Mouse (Mus musculus) stomach, embryonic 15.5 days (tissue): ENCODE measurements around the gene Dnase2a. TPM values are rescaled to one million over a fixed set of nuclear protein-coding genes. Genes with fewer than 3 reads are reported as not detected.
A peak's percentile ranks its signal among the peaks of the same experiment; 100 is the strongest.

Experiments
- ATAC-seq: fragments of 200-750 bp; cut with Nextera tagmentation; 2 replicates; pipeline ENCODE4 v1.8.0; 2017; ENCODE audit warnings: low read depth, moderate number of reproducible peaks, moderate TSS enrichment; ENCODE audit not compliant: insufficient read depth, low FRiP score
- H3K27ac ChIP-seq: fragments of 300-500 bp; sonication (generic); 2 replicates; pipeline ENCODE4 v1.5.1; 2015; ENCODE audit warnings: mild to moderate bottlenecking, inconsistent platforms
- H3K27me3 ChIP-seq: fragments of 300-500 bp; sonication (generic); replicated peaks from 2 replicates; pipeline ENCODE4 v1.6.1; 2015; ENCODE audit warnings: inconsistent platforms
- H3K36me3 ChIP-seq: fragments of 300-500 bp; sonication (generic); 2 replicates; pipeline ENCODE4 v1.6.1; 2015; ENCODE audit warnings: inconsistent platforms
- H3K4me1 ChIP-seq: fragments of 300-500 bp; sonication (generic); 2 replicates; pipeline ENCODE4 v1.6.1; 2015; ENCODE audit warnings: inconsistent platforms
- H3K4me2 ChIP-seq: fragments of 300-500 bp; sonication (generic); 2 replicates; pipeline ENCODE4 v1.6.1; 2015; ENCODE audit warnings: mild to moderate bottlenecking, inconsistent platforms
- H3K4me3 ChIP-seq: fragments of 300-500 bp; sonication (generic); replicated peaks from 2 replicates; pipeline ENCODE4 v1.5.1; 2015; ENCODE audit warnings: inconsistent platforms
- H3K9ac ChIP-seq: fragments of 300-500 bp; sonication (generic); 2 replicates; pipeline ENCODE4 v1.6.1; 2015; ENCODE audit warnings: inconsistent platforms
- H3K9me3 ChIP-seq: fragments of 300-500 bp; sonication (generic); 2 replicates; pipeline ENCODE4 v1.6.1; 2016; ENCODE audit warnings: inconsistent platforms
- WGBS: fragments of 180-500 bp; shearing (Covaris S2); methylation state at CpG from one replicate; pipeline ENCODE4 v1.1.7; 2015; 5-methylcytosine and 5-hydroxymethylcytosine counted together
- polyA plus RNA-seq: library from polyadenylated mRNA; unstranded; fragments of >200 nt; fragmentation: Nextera tagmentation; extraction: Ambion mirVana; gene quantifications from 2 replicates; pipeline ENCODE4 v1.2.1, GENCODE M21; 2015

Gene Dnase2a
- polyA plus RNA-seq, 1 experiment from 2014 or later = 14.2 TPM

GRCm38 (mm10) chr8:84909162-84909767, 905 bp downstream of the Dnase2a start:
- H3K9me3 ChIP-seq = peaks cover 3% of the 10 kb centered on the region; the same call in 1 of the 2 replicates
- H3K4me3 ChIP-seq = peak overlapping the region; percentile 59
- H3K27ac ChIP-seq = no peak overlapping the region
- no peaks in the 10 kb centered on the region for H3K36me3 ChIP-seq
- peaks cover 27% of the 10 kb centered on the region for H3K27me3 ChIP-seq
- WGBS = 48% methylated on average over 20 of the region's 20 CpGs
- ATAC-seq = no peak; the same call in 1 of the 2 replicates
- peak overlapping the region; percentile 71 for H3K9ac ChIP-seq
- peak overlapping the region; percentile 92 for H3K4me2 ChIP-seq
- H3K4me1 ChIP-seq = peaks cover 15% of the 10 kb centered on the region

GRCm38 (mm10) chr8:84909949-84910348, 1.6 kb downstream of the Dnase2a start:
- ATAC-seq = no peak
- Histone ChIP-seq H3K36me3 (no peaks in the 10 kb centered on the region), H3K4me1 (peaks cover 15% of the 10 kb centered on the region), H3K9me3 (peaks cover 3% of the 10 kb centered on the region; the same call in 1 of the 2 replicates), H3K4me2 (no peak overlapping the region), H3K4me3 (no peak overlapping the region), H3K9ac (no peak overlapping the region), H3K27me3 (peaks cover 27% of the 10 kb centered on the region), H3K27ac (no peak overlapping the region)
- 69% methylated on average over 5 of the region's 5 CpGs for WGBS

GRCm38 (mm10) chr8:84910551-84910950, 2.2 kb downstream of the Dnase2a start:
- H3K27me3 ChIP-seq = peaks cover 27% of the 10 kb centered on the region
- WGBS = 83% methylated on average over 6 of the region's 6 CpGs
- peaks cover 15% of the 10 kb centered on the region for H3K4me1 ChIP-seq
- H3K9ac ChIP-seq = no peak overlapping the region
- no peak overlapping the region for H3K27ac ChIP-seq
- H3K36me3 ChIP-seq = no peaks in the 10 kb centered on the region
- peaks cover 3% of the 10 kb centered on the region; the same call in 1 of the 2 replicates for H3K9me3 ChIP-seq
- no peak for ATAC-seq
- H3K4me3 ChIP-seq = no peak overlapping the region
- H3K4me2 ChIP-seq = no peak overlapping the region

DNA sequence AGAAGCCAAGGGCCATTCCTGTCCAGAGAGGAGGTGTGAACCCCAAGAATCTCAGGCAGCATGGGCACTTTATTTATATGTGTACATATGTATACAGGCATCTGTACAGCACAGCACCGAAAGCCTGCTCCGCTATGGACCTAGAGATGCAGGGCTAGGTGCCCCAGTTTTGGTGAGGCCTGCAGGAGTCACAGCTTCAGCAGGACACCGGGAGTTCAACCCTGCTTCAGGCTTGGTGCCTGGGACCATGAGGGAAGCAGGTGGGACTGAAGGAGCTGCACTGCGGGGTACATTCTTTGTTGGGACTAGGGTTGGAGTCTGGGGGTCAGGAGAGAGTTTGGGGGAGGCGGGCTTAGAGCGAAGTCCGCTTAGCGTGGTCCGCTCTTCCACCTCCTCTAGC, 3.5 kb downstream of the Dnase2a start:
- Histone ChIP-seq H3K4me2 (peak overlapping the region; percentile 93; the same call in 1 of the 2 replicates), H3K27me3 (peaks cover 27% of the 10 kb centered on the region), H3K27ac (no peak overlapping the region), H3K4me1 (peaks cover 15% of the 10 kb centered on the region), H3K9me3 (peaks cover 3% of the 10 kb centered on the region; the same call in 1 of the 2 replicates), H3K36me3 (no peaks in the 10 kb centered on the region), H3K4me3 (no peak overlapping the region), H3K9ac (no peak overlapping the region)
- WGBS = 86% methylated on average over 9 of the region's 9 CpGs
- ATAC-seq = no peak

DNA sequence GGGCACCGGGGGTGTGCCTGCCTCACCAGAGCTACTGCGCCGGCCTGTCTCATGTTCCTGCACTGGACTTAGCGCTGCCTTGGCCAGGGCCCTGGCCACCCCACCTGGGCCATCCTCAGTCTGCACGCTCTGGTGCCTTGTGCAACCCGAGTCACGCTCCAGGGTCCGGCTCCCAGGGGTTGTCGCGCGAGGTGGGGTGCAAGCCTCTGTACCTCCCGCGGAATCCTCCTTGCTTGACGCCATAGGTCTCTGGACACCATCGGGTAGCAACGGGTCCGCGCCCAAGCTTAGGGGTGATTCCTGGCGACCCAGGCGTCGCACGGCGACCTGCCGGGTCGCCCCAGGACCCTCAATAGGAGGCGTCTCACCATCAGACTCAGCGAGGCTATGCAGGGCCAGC, 4.0 kb downstream of the Dnase2a start:
- no peaks in the 10 kb centered on the region for H3K36me3 ChIP-seq
- H3K4me2 ChIP-seq = peak overlapping the region; percentile 93
- peaks cover 15% of the 10 kb centered on the region for H3K4me1 ChIP-seq
- H3K9me3 ChIP-seq = peaks cover 3% of the 10 kb centered on the region; the same call in 1 of the 2 replicates
- H3K4me3 ChIP-seq = peak overlapping the region; percentile 48
- H3K27me3 ChIP-seq = peaks cover 27% of the 10 kb centered on the region
- no peak for ATAC-seq
- no peak overlapping the region for H3K9ac ChIP-seq
- 23% methylated on average over 27 of the region's 27 CpGs for WGBS
- no peak overlapping the region for H3K27ac ChIP-seq

DNA sequence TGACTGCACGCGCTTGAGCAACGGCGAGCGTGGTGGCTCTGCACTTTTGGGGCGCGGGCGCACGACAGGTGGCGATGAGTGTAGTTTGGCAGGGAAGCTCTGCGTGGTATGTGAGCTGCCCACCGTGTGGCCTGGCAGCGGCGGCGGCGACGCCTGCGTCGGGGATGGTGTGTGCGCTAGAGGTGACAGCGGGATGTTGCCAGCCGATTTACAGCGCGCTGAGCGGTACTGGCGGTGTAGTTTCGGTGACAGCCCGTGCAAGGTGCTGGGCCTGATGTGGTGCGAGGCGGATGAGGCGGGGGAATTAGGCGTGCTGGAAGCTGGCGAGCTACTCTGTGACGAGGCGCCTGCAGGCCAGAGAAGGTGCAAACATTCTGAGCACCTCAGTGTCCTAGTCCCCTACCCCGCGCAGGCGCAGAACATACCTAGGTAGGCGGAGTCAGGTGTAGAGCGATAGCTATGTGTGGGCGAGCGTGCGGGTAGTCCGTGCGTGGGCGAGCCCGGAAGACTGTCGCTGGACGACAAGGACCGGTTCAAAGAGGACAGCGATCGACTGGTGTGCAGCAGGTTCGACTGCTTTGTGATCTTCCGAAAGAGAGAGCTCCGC, 4.6 kb downstream of the Dnase2a start:
- H3K4me2 ChIP-seq = peak overlapping the region; percentile 93
- H3K4me1 ChIP-seq = peaks cover 15% of the 10 kb centered on the region
- ATAC-seq = peak; percentile 74
- H3K27me3 ChIP-seq = peaks cover 27% of the 10 kb centered on the region
- peak overlapping the region; percentile 48 for H3K4me3 ChIP-seq
- H3K9ac ChIP-seq = 0 out of 2 replicates have a peak overlapping the region, but pooled peaks have one; percentile 3
- H3K36me3 ChIP-seq = no peaks in the 10 kb centered on the region
- peaks cover 3% of the 10 kb centered on the region; the same call in 1 of the 2 replicates for H3K9me3 ChIP-seq
- 1% methylated on average over 55 of the region's 55 CpGs for WGBS
- H3K27ac ChIP-seq = no peak overlapping the region; the same call in 1 of the 2 replicates

GRCm38 (mm10) chr8:84913502-84913900, 5.1 kb downstream of the Dnase2a start:
- 10% methylated on average over 9 of the region's 9 CpGs for WGBS
- Histone ChIP-seq H3K4me2 (peak overlapping the region; percentile 93), H3K4me3 (peak overlapping the region; percentile 48), H3K4me1 (peaks cover 15% of the 10 kb centered on the region), H3K9me3 (peaks cover 3% of the 10 kb centered on the region; the same call in 1 of the 2 replicates), H3K27me3 (peaks cover 27% of the 10 kb centered on the region), H3K9ac (no peak overlapping the region), H3K27ac (no peak overlapping the region; the same call in 1 of the 2 replicates), H3K36me3 (no peaks in the 10 kb centered on the region)
- no peak for ATAC-seq

GRCm38 (mm10) chr8:84913960-84914359, 5.6 kb downstream of the Dnase2a start:
- Histone ChIP-seq H3K4me3 (no peak overlapping the region), H3K36me3 (no peaks in the 10 kb centered on the region), H3K4me1 (peaks cover 12% of the 10 kb centered on the region), H3K27me3 (peaks cover 27% of the 10 kb centered on the region), H3K27ac (no peak overlapping the region), H3K4me2 (peak overlapping the region; percentile 93), H3K9me3 (peaks cover 3% of the 10 kb centered on the region; the same call in 1 of the 2 replicates), H3K9ac (no peak overlapping the region)
- WGBS = 34% methylated on average over 4 of the region's 4 CpGs
- no peak for ATAC-seq

DNA sequence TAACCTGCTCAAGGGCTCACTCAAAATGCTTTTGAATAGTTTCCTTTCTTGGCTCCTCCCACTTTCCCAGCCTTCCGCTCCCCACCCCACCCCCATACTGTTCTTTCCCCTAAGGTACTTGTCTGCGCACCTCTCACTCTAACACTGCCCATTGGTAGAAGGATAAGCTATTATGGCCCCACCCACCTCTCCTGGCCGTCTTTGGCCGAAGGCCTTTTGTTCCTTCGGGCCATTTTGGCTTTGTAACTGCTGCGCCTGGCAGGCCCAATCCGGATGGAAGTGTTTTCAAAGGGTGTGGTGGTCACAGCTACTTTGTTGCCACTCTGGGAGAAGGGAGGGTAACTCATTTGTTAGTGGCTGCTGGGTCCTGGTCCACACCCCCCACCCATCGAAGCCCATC, 6.9 kb downstream of the Dnase2a start:
- no peak overlapping the region for H3K4me3 ChIP-seq
- peaks cover 3% of the 10 kb centered on the region; the same call in 1 of the 2 replicates for H3K9me3 ChIP-seq
- peaks cover 5% of the 10 kb centered on the region for H3K4me1 ChIP-seq
- ATAC-seq = no peak
- 78% methylated on average over 8 of the region's 8 CpGs for WGBS
- H3K27ac ChIP-seq = no peak overlapping the region
- peaks cover 23% of the 10 kb centered on the region for H3K27me3 ChIP-seq
- H3K4me2 ChIP-seq = no peak overlapping the region
- no peaks in the 10 kb centered on the region for H3K36me3 ChIP-seq
- H3K9ac ChIP-seq = no peak overlapping the region

- WGBS = 35% methylated on average over 20 of the region's 20 CpGs
- ATAC-seq = no peak
- H3K27me3 ChIP-seq = peaks cover 4% of the 10 kb centered on the region
These were observed 9.4 kb downstream of the Dnase2a start for GRCm38 (mm10) chr8:84917781-84918180.

DNA sequence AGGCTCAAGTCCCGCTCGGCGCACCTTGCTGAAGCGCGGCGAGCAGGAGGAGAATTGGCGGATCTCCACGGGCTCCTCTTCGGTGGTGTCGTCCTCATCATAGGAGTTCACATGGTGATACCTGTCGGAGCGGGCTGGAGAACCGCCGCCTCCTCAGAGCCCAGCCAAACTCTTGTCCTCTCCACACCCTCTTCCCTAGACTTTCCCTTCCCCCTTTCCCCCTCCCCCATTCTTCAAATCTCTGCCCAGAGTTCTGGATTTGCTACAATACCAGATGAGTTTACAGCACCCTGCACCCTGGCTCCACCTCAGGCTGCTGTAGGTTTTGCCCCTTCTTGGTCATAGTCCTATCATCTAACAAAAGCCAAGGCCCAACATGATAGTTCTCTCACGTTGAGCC, 10.3 kb downstream of the Dnase2a start:
- Histone ChIP-seq H3K27ac (no peak overlapping the region), H3K27me3 (no peaks in the 10 kb centered on the region; the same call in 1 of the 2 replicates), H3K4me2 (no peak overlapping the region), H3K4me3 (no peak overlapping the region), H3K36me3 (no peaks in the 10 kb centered on the region), H3K4me1 (no peaks in the 10 kb centered on the region), H3K9me3 (peaks cover 3% of the 10 kb centered on the region; the same call in 1 of the 2 replicates), H3K9ac (no peak overlapping the region)
- WGBS = 87% methylated on average over 15 of the region's 15 CpGs
- no peak for ATAC-seq

More at GRCm38 (mm10) chr8:84917781-84918180, 9.4 kb downstream of the Dnase2a start:
- no peak overlapping the region for H3K4me2 ChIP-seq
- H3K36me3 ChIP-seq = no peaks in the 10 kb centered on the region
- H3K4me3 ChIP-seq = no peak overlapping the region
- no peak overlapping the region for H3K27ac ChIP-seq
- peaks cover 3% of the 10 kb centered on the region; the same call in 1 of the 2 replicates for H3K9me3 ChIP-seq
- H3K9ac ChIP-seq = no peak overlapping the region
- H3K4me1 ChIP-seq = peaks cover 3% of the 10 kb centered on the region

- 65% methylated on average over 2 of the region's 2 CpGs for WGBS
- no peak overlapping the region for H3K27ac ChIP-seq
- H3K27me3 ChIP-seq = no peaks in the 10 kb centered on the region; the same call in 1 of the 2 replicates
- H3K4me1 ChIP-seq = no peaks in the 10 kb centered on the region
- no peaks in the 10 kb centered on the region for H3K9me3 ChIP-seq
- H3K4me2 ChIP-seq = no peak overlapping the region
- no peak for ATAC-seq
- no peak overlapping the region for H3K4me3 ChIP-seq
- no peak overlapping the region for H3K9ac ChIP-seq
- no peaks in the 10 kb centered on the region for H3K36me3 ChIP-seq
These were observed 13.2 kb downstream of the Dnase2a start for GRCm38 (mm10) chr8:84921596-84921995.
